Mouse (Mus musculus): Measurements from ENCODE around the gene Tom1l2.

The Tom1l2 gene

GRCm38 (mm10) chr11:60205026-60205425 lies 147.7 kb downstream of the Tom1l2 start:
- no peak for DNase-seq (ENCODE audit: low spot score in 2 of 2)

GRCm38 (mm10) chr11:60202710-60203638 lies 149.7 kb downstream of the Tom1l2 start:
- no peak for DNase-seq (ENCODE audit: low spot score in 2 of 2)

GRCm38 (mm10) chr11:60200384-60200783 lies 152.3 kb downstream of the Tom1l2 start:
- no peak for DNase-seq (ENCODE audit: low spot score in 2 of 2)

GRCm38 (mm10) chr11:60199702-60200184 lies 153.0 kb downstream of the Tom1l2 start:
- peak; percentile 86 to 89 for DNase-seq (ENCODE audit: low spot score in 2 of 2)

GRCm38 (mm10) chr11:60198651-60199050 lies 154.1 kb downstream of the Tom1l2 start:
- no peak for DNase-seq (ENCODE audit: low spot score in 2 of 2)

GRCm38 (mm10) chr11:60197998-60198619 lies 154.6 kb downstream of the Tom1l2 start:
- DNase-seq (ENCODE audit: low spot score in 2 of 2) = no peak

- DNase-seq (ENCODE audit: low spot score in 2 of 2) = no peak
These were observed 156.4 kb downstream of the Tom1l2 start for GRCm38 (mm10) chr11:60196344-60196743.

- no peak for DNase-seq (ENCODE audit: low spot score in 2 of 2)
These were observed 157.6 kb downstream of the Tom1l2 start for GRCm38 (mm10) chr11:60195108-60195507.

- no peak for DNase-seq (ENCODE audit: low spot score in 2 of 2)
These were observed 159.1 kb downstream of the Tom1l2 start for GRCm38 (mm10) chr11:60193556-60193955.

- no peak for DNase-seq (ENCODE audit: low spot score in 2 of 2)
These were observed 160.2 kb downstream of the Tom1l2 start for GRCm38 (mm10) chr11:60192534-60192933.

GRCm38 (mm10) chr11:60190055-60190641 lies 162.6 kb downstream of the Tom1l2 start:
- DNase-seq (ENCODE audit: low spot score in 2 of 2) = no peak

- DNase-seq (ENCODE audit: low spot score in 2 of 2) = no peak
These were observed 163.1 kb downstream of the Tom1l2 start for GRCm38 (mm10) chr11:60189501-60190040.

GRCm38 (mm10) chr11:60188275-60188853 lies 164.3 kb downstream of the Tom1l2 start:
- no peak for DNase-seq (ENCODE audit: low spot score in 2 of 2)

- DNase-seq (ENCODE audit: low spot score in 2 of 2) = no peak
These were observed 165.6 kb downstream of the Tom1l2 start for GRCm38 (mm10) chr11:60187070-60187469.

GRCm38 (mm10) chr11:60185396-60186231 lies 167.1 kb downstream of the Tom1l2 start:
- no peak for DNase-seq (ENCODE audit: low spot score in 2 of 2)

- DNase-seq (ENCODE audit: low spot score in 2 of 2) = no peak
These were observed 168.1 kb downstream of the Tom1l2 start for GRCm38 (mm10) chr11:60184346-60185325.

GRCm38 (mm10) chr11:60182741-60183140 lies 170.0 kb downstream of the Tom1l2 start:
- DNase-seq (ENCODE audit: low spot score in 2 of 2) = no peak

GRCm38 (mm10) chr11:60182116-60182670 lies 170.5 kb downstream of the Tom1l2 start:
- DNase-seq (ENCODE audit: low spot score in 2 of 2) = no peak

GRCm38 (mm10) chr11:60178506-60178905 lies 174.2 kb downstream of the Tom1l2 start:
- peak; percentile 60 to 67 for DNase-seq (ENCODE audit: low spot score in 2 of 2)
